Mouse (Mus musculus): Measurements from ENCODE around the gene Krt80. TPM values are rescaled to one million over a fixed set of nuclear protein-coding genes. Genes with fewer than 3 reads are reported as not detected.
A peak's percentile ranks its signal among the peaks of the same experiment; 100 is the strongest.

The Krt80 gene
- polyA plus RNA-seq, 1 experiment from 2014 or later: 26.3 TPM

DNA sequence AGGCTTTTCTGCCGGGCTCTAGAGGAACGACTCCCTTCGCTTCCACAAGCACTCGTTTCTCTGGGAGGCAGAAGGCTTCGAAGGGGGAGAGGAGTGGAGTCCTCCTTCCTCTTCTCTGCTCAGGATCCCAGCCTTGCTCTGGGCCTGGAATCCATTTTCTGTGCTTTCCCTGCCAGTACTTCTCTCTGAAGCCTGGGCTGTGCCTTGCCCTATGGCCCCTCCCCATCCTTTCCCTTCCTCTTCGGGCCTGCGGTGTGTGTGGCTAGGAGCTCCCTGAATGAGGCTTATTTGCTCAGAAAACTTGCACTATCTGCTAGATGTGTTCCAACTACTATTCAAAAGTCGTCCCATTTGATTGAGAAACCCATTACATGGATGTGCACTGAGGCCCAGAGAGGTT, 2.5 kb downstream of the Krt80 start:
- Histone ChIP-seq H3K36me3 (ENCODE audit: insufficient read depth, low read length) (no peaks in the 10 kb centered on the region), H3K4me1 (ENCODE audit: insufficient read depth, low read depth, low read length) (peaks cover 36% of the 10 kb centered on the region), H3K9ac (replicated peaks; ENCODE audit: low read depth) (no peak overlapping the region), H3K4me3 (ENCODE audit: low read depth, low read length) (no peak overlapping the region), H3K27ac (ENCODE audit: low read length) (no peak overlapping the region), H3K9me3 (ENCODE audit: low read length) (no peaks in the 10 kb centered on the region), H3K27me3 (replicated peaks; ENCODE audit: insufficient read depth, low read length) (no peaks in the 10 kb centered on the region), H3K4me2 (replicated peaks; ENCODE audit: low read depth, low read length) (no peak overlapping the region)
- 69% methylated on average over 8 of the region's 8 CpGs for WGBS
- no peak for ATAC-seq
- DNase-seq (ENCODE audit: low spot score): no peak
- TF ChIP-seq EP300 (IDR thresholded peaks at IDR 0.05): no peak
- no peak for TF ChIP-seq CTCF (IDR thresholded peaks at IDR 0.05)

- Histone ChIP-seq H3K4me2 (replicated peaks; ENCODE audit: low read depth, low read length) (no peak overlapping the region; the same call in 1 of the 2 replicates), H3K27me3 (replicated peaks; ENCODE audit: insufficient read depth, low read length) (no peaks in the 10 kb centered on the region), H3K9me3 (ENCODE audit: low read length) (no peaks in the 10 kb centered on the region), H3K4me3 (ENCODE audit: low read depth, low read length) (no peak overlapping the region), H3K27ac (ENCODE audit: low read length) (no peak overlapping the region), H3K9ac (replicated peaks; ENCODE audit: low read depth) (no peak overlapping the region), H3K36me3 (ENCODE audit: insufficient read depth, low read length) (no peaks in the 10 kb centered on the region), H3K4me1 (ENCODE audit: insufficient read depth, low read depth, low read length) (peaks cover 36% of the 10 kb centered on the region)
- DNase-seq (ENCODE audit: low spot score) (no peak), ATAC-seq (no peak)
- WGBS: 69% methylated on average over 2 of the region's 2 CpGs
- TF ChIP-seq CTCF (IDR thresholded peaks at IDR 0.05) (no peak), EP300 (IDR thresholded peaks at IDR 0.05) (no peak)
Measured at GRCm38 (mm10) chr15:101366926-101367325, 3.0 kb downstream of the Krt80 start.

- Histone ChIP-seq H3K27me3 (replicated peaks; ENCODE audit: insufficient read depth, low read length) (no peaks in the 10 kb centered on the region), H3K4me2 (replicated peaks; ENCODE audit: low read depth, low read length) (peak overlapping the region; percentile 5; the same call in 1 of the 2 replicates), H3K4me1 (ENCODE audit: insufficient read depth, low read depth, low read length) (peaks cover 36% of the 10 kb centered on the region), H3K9ac (replicated peaks; ENCODE audit: low read depth) (no peak overlapping the region), H3K9me3 (ENCODE audit: low read length) (no peaks in the 10 kb centered on the region), H3K27ac (ENCODE audit: low read length) (peak overlapping the region; percentile 60; the same call in 1 of the 2 replicates), H3K36me3 (ENCODE audit: insufficient read depth, low read length) (no peaks in the 10 kb centered on the region), H3K4me3 (ENCODE audit: low read depth, low read length) (no peak overlapping the region)
- DNase-seq (ENCODE audit: low spot score) (no peak), ATAC-seq (no peak)
- WGBS: 36% methylated on average over 3 of the region's 3 CpGs
- TF ChIP-seq CTCF (IDR thresholded peaks at IDR 0.05) (no peak), EP300 (IDR thresholded peaks at IDR 0.05) (no peak)
Measured at GRCm38 (mm10) chr15:101366482-101366881, 3.5 kb downstream of the Krt80 start.

DNA sequence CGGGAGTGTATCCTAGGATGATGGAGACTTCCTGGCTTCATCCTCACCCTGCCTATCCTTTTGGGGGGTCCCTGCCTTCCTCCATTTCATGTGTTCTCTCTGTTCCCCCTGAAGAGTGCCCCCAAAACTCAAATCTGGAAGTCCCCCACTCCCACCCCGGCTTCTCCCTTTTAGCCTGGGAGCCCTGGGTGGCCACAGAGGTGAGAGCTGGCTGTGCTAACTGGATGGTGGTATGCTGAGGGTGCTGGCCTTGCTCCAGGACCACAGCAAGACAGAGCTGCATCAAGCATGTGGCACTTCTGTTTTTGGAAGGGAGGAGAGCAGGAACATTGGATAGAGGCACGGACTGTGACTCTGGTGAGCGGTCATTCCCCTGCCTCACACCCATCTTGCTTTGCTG, 4.2 kb downstream of the Krt80 start:
- Histone ChIP-seq H3K4me1 (ENCODE audit: insufficient read depth, low read depth, low read length) (peaks cover 31% of the 10 kb centered on the region), H3K4me3 (ENCODE audit: low read depth, low read length) (no peak overlapping the region), H3K4me2 (replicated peaks; ENCODE audit: low read depth, low read length) (no peak overlapping the region), H3K27me3 (replicated peaks; ENCODE audit: insufficient read depth, low read length) (no peaks in the 10 kb centered on the region), H3K36me3 (ENCODE audit: insufficient read depth, low read length) (no peaks in the 10 kb centered on the region), H3K9ac (replicated peaks; ENCODE audit: low read depth) (0 out of 2 replicates have a peak overlapping the region, but pooled peaks have one; percentile 1), H3K27ac (ENCODE audit: low read length) (peak overlapping the region; percentile 68), H3K9me3 (ENCODE audit: low read length) (no peaks in the 10 kb centered on the region)
- no peak for TF ChIP-seq EP300 (IDR thresholded peaks at IDR 0.05)
- no peak for TF ChIP-seq CTCF (IDR thresholded peaks at IDR 0.05)
- DNase-seq (ENCODE audit: low spot score): no peak
- WGBS: 59% methylated on average over 4 of the region's 4 CpGs
- no peak for ATAC-seq

- DNase-seq (ENCODE audit: low spot score) (peak; percentile 79), ATAC-seq (peak; percentile 70)
- Histone ChIP-seq H3K27ac (ENCODE audit: low read length) (peak overlapping the region; percentile 68), H3K4me3 (ENCODE audit: low read depth, low read length) (no peak overlapping the region), H3K4me2 (replicated peaks; ENCODE audit: low read depth, low read length) (no peak overlapping the region), H3K9me3 (ENCODE audit: low read length) (no peaks in the 10 kb centered on the region), H3K27me3 (replicated peaks; ENCODE audit: insufficient read depth, low read length) (no peaks in the 10 kb centered on the region), H3K4me1 (ENCODE audit: insufficient read depth, low read depth, low read length) (peaks cover 30% of the 10 kb centered on the region), H3K36me3 (ENCODE audit: insufficient read depth, low read length) (no peaks in the 10 kb centered on the region), H3K9ac (replicated peaks; ENCODE audit: low read depth) (no peak overlapping the region)
- WGBS: 46% methylated on average over 7 of the region's 7 CpGs
- TF ChIP-seq EP300 (IDR thresholded peaks at IDR 0.05) (peak; percentile 20; the same call in 1 of the 2 replicates), CTCF (IDR thresholded peaks at IDR 0.05) (peak; percentile 15)
Measured at GRCm38 (mm10) chr15:101364891-101365671, 4.9 kb downstream of the Krt80 start.

DNA sequence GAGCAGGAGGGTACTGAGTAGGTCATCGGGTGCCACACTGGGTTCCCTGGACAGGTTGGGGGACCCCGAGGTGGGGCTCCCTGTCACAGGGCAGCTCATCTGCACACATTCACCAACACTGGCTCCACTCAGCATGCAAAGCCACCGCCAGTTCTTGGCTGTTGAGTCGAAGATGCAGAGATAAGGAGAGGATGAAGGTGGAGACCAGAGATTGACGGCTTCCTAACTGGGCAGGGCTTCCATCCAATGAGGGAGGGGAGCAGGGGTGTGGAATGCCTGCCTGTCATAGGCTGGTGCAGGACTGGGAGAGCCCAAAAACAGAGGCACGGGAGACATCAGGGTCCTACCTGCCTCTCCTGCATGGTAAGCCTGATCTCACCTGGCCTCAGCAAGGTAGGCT, 5.5 kb downstream of the Krt80 start:
- Histone ChIP-seq H3K9ac (replicated peaks; ENCODE audit: low read depth) (no peak overlapping the region), H3K4me1 (ENCODE audit: insufficient read depth, low read depth, low read length) (peaks cover 23% of the 10 kb centered on the region), H3K4me3 (ENCODE audit: low read depth, low read length) (no peak overlapping the region), H3K4me2 (replicated peaks; ENCODE audit: low read depth, low read length) (peak overlapping the region; percentile 28; the same call in 1 of the 2 replicates), H3K36me3 (ENCODE audit: insufficient read depth, low read length) (no peaks in the 10 kb centered on the region), H3K9me3 (ENCODE audit: low read length) (no peaks in the 10 kb centered on the region), H3K27ac (ENCODE audit: low read length) (0 out of 2 replicates have a peak overlapping the region, but pooled peaks have one; percentile 6), H3K27me3 (replicated peaks; ENCODE audit: insufficient read depth, low read length) (no peaks in the 10 kb centered on the region)
- WGBS: 43% methylated on average over 6 of the region's 6 CpGs
- ATAC-seq (peak; percentile 30), DNase-seq (ENCODE audit: low spot score) (peak; percentile 34)
- TF ChIP-seq EP300 (IDR thresholded peaks at IDR 0.05) (no peak), CTCF (IDR thresholded peaks at IDR 0.05) (no peak)

Data from lung, postnatal 0 days (tissue).